Mouse (Mus musculus): ENCODE data around the gene Gng7. TPM values are rescaled to one million over a fixed set of nuclear protein-coding genes. Genes with fewer than 3 reads are reported as not detected.
A peak's percentile ranks its signal among the peaks of the same experiment; 100 is the strongest.
"Not testable (repeated sequence)": the region's sequence is repeated elsewhere in the genome, so short reads cannot be mapped to it uniquely, and the experiment has no call there.

Gene Gng7
- polyA plus RNA-seq, 1 experiment from 2014 or later = 11.5 TPM

DNA sequence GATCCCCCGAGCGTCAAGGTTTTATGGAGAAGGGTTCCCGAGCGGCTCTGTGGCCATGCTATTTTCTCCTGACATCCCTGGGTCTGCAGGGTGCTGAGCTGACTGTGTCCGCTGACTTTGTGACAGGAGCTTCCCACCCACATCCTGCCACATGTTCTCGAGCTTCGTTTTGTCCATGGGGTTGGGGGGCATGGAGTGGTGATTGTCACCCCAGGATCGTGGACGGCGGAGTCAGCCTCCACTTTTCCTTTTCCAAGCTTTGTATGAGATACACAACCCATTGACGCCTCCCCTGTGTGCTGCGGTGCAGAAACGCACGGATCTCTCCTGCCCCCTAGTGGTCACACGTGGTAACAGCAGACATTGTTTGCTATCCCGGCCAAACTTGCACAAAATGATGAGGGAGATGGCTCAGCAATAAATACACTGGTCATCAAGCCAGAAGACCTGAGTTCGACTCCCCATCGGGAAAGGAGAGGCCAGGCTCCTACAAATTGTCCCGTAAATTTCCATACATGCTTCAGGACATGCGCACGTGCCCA, 19.6 kb downstream of the Gng7 start:
- peak; percentile 91 for DNase-seq
- no peak overlapping the region; the same call in 1 of the 2 replicates for H3K9ac ChIP-seq (replicated peaks; ENCODE audit: low read length)
- no peaks in the 10 kb centered on the region for H3K27me3 ChIP-seq (ENCODE audit: control insufficient read depth, insufficient read depth, low read length)
- no peaks in the 10 kb centered on the region for H3K9me3 ChIP-seq (ENCODE audit: control insufficient read depth, low read length)
- H3K27ac ChIP-seq (replicated peaks; ENCODE audit: low read depth, low read length) = no peak overlapping the region
- peak overlapping the region; percentile 35; the same call in 1 of the 2 replicates for H3K4me2 ChIP-seq (ENCODE audit: low read length)
- ATAC-seq (ENCODE audit: low FRiP score, low TSS enrichment) = no peak
- H3K4me3 ChIP-seq (replicated peaks; ENCODE audit: low read depth, low read length) = no peak overlapping the region
- 12% methylated on average over 21 of the region's 21 CpGs for WGBS
- H3K4me1 ChIP-seq (ENCODE audit: control insufficient read depth, insufficient read depth, low read length) = no peaks in the 10 kb centered on the region
- no peaks in the 10 kb centered on the region for H3K36me3 ChIP-seq (ENCODE audit: control insufficient read depth, insufficient read depth, low read length)

- H3K4me3 ChIP-seq (replicated peaks; ENCODE audit: low read depth, low read length) = no peak overlapping the region
- H3K9ac ChIP-seq (replicated peaks; ENCODE audit: low read length) = no peak overlapping the region; the same call in 1 of the 2 replicates
Measured at GRCm38 (mm10) chr10:80994621-80995020, 20.1 kb downstream of the Gng7 start.

DNA sequence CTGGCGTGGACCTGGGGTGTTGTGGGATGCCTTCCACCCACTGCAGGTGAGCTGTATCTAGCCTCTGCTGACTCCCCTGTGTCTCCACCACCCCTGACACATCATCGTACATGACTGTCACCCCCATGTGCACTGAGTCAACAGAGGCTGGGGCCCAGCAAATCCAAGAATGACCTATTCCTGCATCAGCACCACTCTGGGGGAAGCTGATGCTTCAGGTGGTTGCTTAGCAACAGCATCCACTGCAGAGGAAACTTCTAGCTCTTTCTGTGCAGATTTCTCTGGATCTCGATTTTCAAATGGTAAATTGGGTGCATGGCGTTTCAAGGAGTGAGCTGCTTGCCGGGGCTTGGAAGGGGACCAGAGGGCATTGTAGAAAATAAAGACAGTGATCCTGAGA, 21.5 kb downstream of the Gng7 start:
- Histone ChIP-seq H3K9ac (replicated peaks; ENCODE audit: low read length) (no peak overlapping the region), H3K4me3 (replicated peaks; ENCODE audit: low read depth, low read length) (no peak overlapping the region), H3K27ac (replicated peaks; ENCODE audit: low read depth, low read length) (no peak overlapping the region), H3K9me3 (ENCODE audit: control insufficient read depth, low read length) (no peaks in the 10 kb centered on the region), H3K4me2 (ENCODE audit: low read length) (no peak overlapping the region), H3K36me3 (ENCODE audit: control insufficient read depth, insufficient read depth, low read length) (no peaks in the 10 kb centered on the region), H3K4me1 (ENCODE audit: control insufficient read depth, insufficient read depth, low read length) (no peaks in the 10 kb centered on the region), H3K27me3 (ENCODE audit: control insufficient read depth, insufficient read depth, low read length) (no peaks in the 10 kb centered on the region)
- WGBS = 53% methylated on average over 5 of the region's 5 CpGs
- ATAC-seq (ENCODE audit: low FRiP score, low TSS enrichment) (no peak), DNase-seq (peak; percentile 48)

More at GRCm38 (mm10) chr10:80994621-80995020, 20.1 kb downstream of the Gng7 start:
- H3K9me3 ChIP-seq (ENCODE audit: control insufficient read depth, low read length) = no peaks in the 10 kb centered on the region
- H3K27me3 ChIP-seq (ENCODE audit: control insufficient read depth, insufficient read depth, low read length) = no peaks in the 10 kb centered on the region
- H3K4me1 ChIP-seq (ENCODE audit: control insufficient read depth, insufficient read depth, low read length) = no peaks in the 10 kb centered on the region
- H3K27ac ChIP-seq (replicated peaks; ENCODE audit: low read depth, low read length) = no peak overlapping the region
- peak overlapping the region; percentile 35; the same call in 1 of the 2 replicates for H3K4me2 ChIP-seq (ENCODE audit: low read length)
- WGBS = 70% methylated on average over 4 of the region's 4 CpGs
- no peaks in the 10 kb centered on the region for H3K36me3 ChIP-seq (ENCODE audit: control insufficient read depth, insufficient read depth, low read length)
- no peak for ATAC-seq (ENCODE audit: low FRiP score, low TSS enrichment)
- DNase-seq = no peak

DNA sequence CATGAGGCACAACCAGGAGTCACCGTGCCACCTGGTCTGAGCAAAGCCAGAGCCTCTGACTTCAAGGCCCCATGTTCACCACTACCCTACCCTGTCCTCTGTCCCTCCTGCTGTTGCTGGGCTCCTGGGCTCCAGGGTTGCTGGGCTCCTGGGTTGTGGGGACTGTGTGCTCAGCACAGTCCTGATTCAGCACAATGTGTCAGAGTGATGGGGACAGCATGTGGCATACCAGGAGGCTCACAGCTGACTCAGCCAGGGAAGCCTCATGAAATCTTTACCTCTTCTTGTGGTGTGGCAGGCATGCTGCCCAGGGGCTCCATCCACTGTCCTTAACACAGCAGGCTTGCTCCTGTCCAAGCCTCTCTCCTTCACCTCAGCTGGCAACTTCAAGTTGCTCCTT, 22.8 kb downstream of the Gng7 start:
- ATAC-seq (ENCODE audit: low FRiP score, low TSS enrichment) (no peak), DNase-seq (no peak)
- Histone ChIP-seq H3K9me3 (ENCODE audit: control insufficient read depth, low read length) (no peaks in the 10 kb centered on the region), H3K36me3 (ENCODE audit: control insufficient read depth, insufficient read depth, low read length) (no peaks in the 10 kb centered on the region), H3K27ac (replicated peaks; ENCODE audit: low read depth, low read length) (no peak overlapping the region), H3K4me1 (ENCODE audit: control insufficient read depth, insufficient read depth, low read length) (0 out of 2 replicates have a peak, but pooled peaks cover 3% of the 10 kb centered on the region), H3K4me3 (replicated peaks; ENCODE audit: low read depth, low read length) (no peak overlapping the region), H3K9ac (replicated peaks; ENCODE audit: low read length) (no peak overlapping the region), H3K4me2 (ENCODE audit: low read length) (no peak overlapping the region), H3K27me3 (ENCODE audit: control insufficient read depth, insufficient read depth, low read length) (peaks cover 2% of the 10 kb centered on the region; the same call in 1 of the 2 replicates)
- 80% methylated on average over 1 of the region's 1 CpGs for WGBS

- no peak for ATAC-seq (ENCODE audit: low FRiP score, low TSS enrichment)
- peak; percentile 40 for DNase-seq
- H3K4me3 ChIP-seq (replicated peaks; ENCODE audit: low read depth, low read length) = no peak overlapping the region
- H3K9me3 ChIP-seq (ENCODE audit: control insufficient read depth, low read length) = no peaks in the 10 kb centered on the region
- peaks cover 9% of the 10 kb centered on the region for H3K27me3 ChIP-seq (ENCODE audit: control insufficient read depth, insufficient read depth, low read length)
- 0 out of 2 replicates have a peak, but pooled peaks cover 3% of the 10 kb centered on the region for H3K4me1 ChIP-seq (ENCODE audit: control insufficient read depth, insufficient read depth, low read length)
- no peak overlapping the region for H3K27ac ChIP-seq (replicated peaks; ENCODE audit: low read depth, low read length)
- H3K4me2 ChIP-seq (ENCODE audit: low read length) = no peak overlapping the region
- 15% methylated on average over 3 of the region's 3 CpGs for WGBS
- H3K9ac ChIP-seq (replicated peaks; ENCODE audit: low read length) = no peak overlapping the region
- no peaks in the 10 kb centered on the region for H3K36me3 ChIP-seq (ENCODE audit: control insufficient read depth, insufficient read depth, low read length)
Measured at GRCm38 (mm10) chr10:80991007-80991406, 23.7 kb downstream of the Gng7 start.

- no peaks in the 10 kb centered on the region for H3K9me3 ChIP-seq (ENCODE audit: control insufficient read depth, low read length)
- no peak overlapping the region for H3K4me2 ChIP-seq (ENCODE audit: low read length)
- H3K27me3 ChIP-seq (ENCODE audit: control insufficient read depth, insufficient read depth, low read length) = peaks cover 15% of the 10 kb centered on the region
- H3K36me3 ChIP-seq (ENCODE audit: control insufficient read depth, insufficient read depth, low read length) = no peaks in the 10 kb centered on the region
- DNase-seq (no peak), ATAC-seq (ENCODE audit: low FRiP score, low TSS enrichment) (no peak)
- no peak overlapping the region for H3K9ac ChIP-seq (replicated peaks; ENCODE audit: low read length)
- H3K27ac ChIP-seq (replicated peaks; ENCODE audit: low read depth, low read length) = no peak overlapping the region
- WGBS = 77% methylated on average over 7 of the region's 7 CpGs
- no peak overlapping the region for H3K4me3 ChIP-seq (replicated peaks; ENCODE audit: low read depth, low read length)
- H3K4me1 ChIP-seq (ENCODE audit: control insufficient read depth, insufficient read depth, low read length) = 0 out of 2 replicates have a peak, but pooled peaks cover 3% of the 10 kb centered on the region
Measured at GRCm38 (mm10) chr10:80990406-80990805, 24.3 kb downstream of the Gng7 start.

GRCm38 (mm10) chr10:80989854-80990253, 24.9 kb downstream of the Gng7 start:
- H3K27me3 ChIP-seq (ENCODE audit: control insufficient read depth, insufficient read depth, low read length) = peaks cover 21% of the 10 kb centered on the region
- not testable (repeated sequence) for H3K4me2 ChIP-seq (ENCODE audit: low read length); H3K4me3 ChIP-seq (replicated peaks; ENCODE audit: low read depth, low read length); H3K9ac ChIP-seq (replicated peaks; ENCODE audit: low read length); H3K9me3 ChIP-seq (ENCODE audit: control insufficient read depth, low read length); ATAC-seq (ENCODE audit: low FRiP score, low TSS enrichment); H3K36me3 ChIP-seq (ENCODE audit: control insufficient read depth, insufficient read depth, low read length); H3K27ac ChIP-seq (replicated peaks; ENCODE audit: low read depth, low read length); DNase-seq; H3K4me1 ChIP-seq (ENCODE audit: control insufficient read depth, insufficient read depth, low read length)
- 56% methylated on average over 4 of the region's 4 CpGs for WGBS

DNA sequence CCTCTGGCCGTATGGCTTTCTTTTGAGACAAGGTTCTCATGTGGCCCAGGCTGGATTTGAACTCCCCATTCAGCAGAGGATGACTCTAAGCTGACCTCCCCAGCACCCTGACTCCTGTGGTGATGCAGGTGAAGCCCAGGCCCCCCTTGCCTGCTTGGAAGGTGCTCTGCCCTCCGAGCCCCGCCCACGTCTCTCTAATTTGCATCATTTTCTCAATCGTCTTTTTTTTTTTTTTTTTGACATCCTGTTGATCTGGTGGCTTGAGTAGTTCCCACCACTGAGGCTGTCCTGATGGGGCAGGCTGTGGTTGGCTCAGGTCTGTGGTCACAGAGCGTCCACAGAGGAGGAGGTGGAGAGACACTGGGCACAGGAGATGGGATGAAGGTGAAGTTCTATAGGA, 25.3 kb downstream of the Gng7 start:
- Histone ChIP-seq H3K4me2 (ENCODE audit: low read length) (no peak overlapping the region), H3K4me1 (ENCODE audit: control insufficient read depth, insufficient read depth, low read length) (0 out of 2 replicates have a peak, but pooled peaks cover 3% of the 10 kb centered on the region), H3K27ac (replicated peaks; ENCODE audit: low read depth, low read length) (no peak overlapping the region), H3K4me3 (replicated peaks; ENCODE audit: low read depth, low read length) (no peak overlapping the region), H3K36me3 (ENCODE audit: control insufficient read depth, insufficient read depth, low read length) (no peaks in the 10 kb centered on the region), H3K9me3 (ENCODE audit: control insufficient read depth, low read length) (no peaks in the 10 kb centered on the region), H3K9ac (replicated peaks; ENCODE audit: low read length) (no peak overlapping the region), H3K27me3 (ENCODE audit: control insufficient read depth, insufficient read depth, low read length) (peaks cover 23% of the 10 kb centered on the region)
- no peak for DNase-seq
- 63% methylated on average over 6 of the region's 6 CpGs for WGBS
- ATAC-seq (ENCODE audit: low FRiP score, low TSS enrichment) = no peak

DNA sequence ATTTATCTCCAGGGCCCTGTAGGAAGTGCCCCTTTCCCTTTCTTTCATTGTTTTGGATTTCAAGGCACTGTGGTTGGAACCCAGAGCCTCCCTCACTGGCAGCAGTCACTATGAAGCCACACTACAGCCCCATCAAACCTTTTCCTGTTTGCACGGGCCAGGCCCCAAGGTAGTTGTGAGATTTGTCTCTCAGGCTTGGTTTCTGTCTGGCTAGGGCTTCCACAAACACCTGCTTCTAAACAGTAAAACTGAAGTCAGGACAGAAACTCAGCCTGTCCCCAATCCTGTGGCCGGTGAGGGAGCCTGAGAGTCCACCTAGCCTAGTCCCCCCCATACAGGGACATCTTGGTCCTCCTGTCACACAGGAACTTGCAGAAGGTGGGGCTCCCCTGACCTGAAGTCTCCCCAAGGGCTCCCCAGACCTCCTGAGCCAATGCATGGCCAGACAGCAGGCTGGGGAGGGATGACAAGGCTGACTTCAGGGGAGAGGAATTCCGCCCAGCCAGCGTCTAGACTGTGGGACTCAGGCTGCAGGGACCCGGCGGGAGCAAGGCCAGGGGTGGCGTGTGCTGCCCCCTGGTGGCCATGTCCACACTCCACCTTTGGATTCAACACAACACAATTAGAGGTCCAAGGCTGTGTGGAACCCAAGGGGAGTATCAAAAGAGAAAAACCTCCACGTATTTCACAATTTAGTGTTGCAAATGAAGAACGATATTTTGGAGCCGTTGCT, 26.9 kb downstream of the Gng7 start:
- Histone ChIP-seq H3K9ac (replicated peaks; ENCODE audit: low read length) (no peak overlapping the region), H3K27ac (replicated peaks; ENCODE audit: low read depth, low read length) (no peak overlapping the region), H3K4me1 (ENCODE audit: control insufficient read depth, insufficient read depth, low read length) (0 out of 2 replicates have a peak, but pooled peaks cover 3% of the 10 kb centered on the region), H3K4me2 (ENCODE audit: low read length) (no peak overlapping the region), H3K9me3 (ENCODE audit: control insufficient read depth, low read length) (no peaks in the 10 kb centered on the region), H3K4me3 (replicated peaks; ENCODE audit: low read depth, low read length) (no peak overlapping the region), H3K27me3 (ENCODE audit: control insufficient read depth, insufficient read depth, low read length) (peaks cover 23% of the 10 kb centered on the region), H3K36me3 (ENCODE audit: control insufficient read depth, insufficient read depth, low read length) (no peaks in the 10 kb centered on the region)
- WGBS = 11% methylated on average over 10 of the region's 10 CpGs
- DNase-seq (peak; percentile 91), ATAC-seq (ENCODE audit: low FRiP score, low TSS enrichment) (peak; percentile 77)
